Mouse (Mus musculus): ENCODE results near the gene Wbp1.
"Not testable (repeated sequence)": the region's sequence is repeated elsewhere in the genome, so short reads cannot be mapped to it uniquely, and the experiment has no call there.

Wbp1 gene

GRCm38 (mm10) chr6:83120930-83121862 is at the start of gene Wbp1:
Gene Wbp1, minus strand, starts transcription at chr6:83121559.
- DNase-seq, result peak; percentile 100

- no peak for DNase-seq
Observed at GRCm38 (mm10) chr6:83171063-83171462, 49.7 kb upstream of the Wbp1 start.

GRCm38 (mm10) chr6:83169872-83170271 is 48.5 kb upstream of the Wbp1 start:
- no peak for DNase-seq

- no peak for DNase-seq
Observed at GRCm38 (mm10) chr6:83166243-83166630, 44.9 kb upstream of the Wbp1 start.

- DNase-seq, result peak; percentile 99
Observed at GRCm38 (mm10) chr6:83165607-83166242, 44.4 kb upstream of the Wbp1 start, which contains the start of gene Dctn1. Gene Dctn1, plus strand, starts transcription at chr6:83165920.

GRCm38 (mm10) chr6:83165026-83165606 is 43.8 kb upstream of the Wbp1 start:
- no peak for DNase-seq

GRCm38 (mm10) chr6:83162701-83163100 is 41.3 kb upstream of the Wbp1 start:
- peak; percentile 93 for DNase-seq

- peak; percentile 95 for DNase-seq
Observed at GRCm38 (mm10) chr6:83161921-83162641, 40.7 kb upstream of the Wbp1 start.

GRCm38 (mm10) chr6:83161442-83161841 is 40.1 kb upstream of the Wbp1 start:
- no peak for DNase-seq

GRCm38 (mm10) chr6:83159456-83159855 is 38.1 kb upstream of the Wbp1 start:
- not testable (repeated sequence) for DNase-seq

- DNase-seq, result peak; percentile 96
Observed at GRCm38 (mm10) chr6:83156259-83156684, 34.9 kb upstream of the Wbp1 start, which contains the start of the genes Wdr54 and 1700003E16Rik. Gene Wdr54, minus strand, starts transcription at chr6:83156397. Gene 1700003E16Rik, plus strand, starts transcription at chr6:83156404.

- peak; percentile 93 for DNase-seq
Observed at GRCm38 (mm10) chr6:83155552-83156238, 34.3 kb upstream of the Wbp1 start.

- DNase-seq, result peak; percentile 85
Observed at GRCm38 (mm10) chr6:83153485-83153884, 32.1 kb upstream of the Wbp1 start.

GRCm38 (mm10) chr6:83153038-83153437 is 31.7 kb upstream of the Wbp1 start:
- DNase-seq, result peak; percentile 80

- DNase-seq, result peak; percentile 90
Observed at GRCm38 (mm10) chr6:83151721-83152120, 30.4 kb upstream of the Wbp1 start.

GRCm38 (mm10) chr6:83147280-83147679 is 25.9 kb upstream of the Wbp1 start:
- peak; percentile 87 for DNase-seq

- peak; percentile 89 for DNase-seq
Observed at GRCm38 (mm10) chr6:83145805-83146204, 24.4 kb upstream of the Wbp1 start.

GRCm38 (mm10) chr6:83145209-83145608 is 23.9 kb upstream of the Wbp1 start:
- peak; percentile 77 for DNase-seq

- peak; percentile 90 for DNase-seq
Observed at GRCm38 (mm10) chr6:83142886-83143285, 21.5 kb upstream of the Wbp1 start.

- peak; percentile 97 for DNase-seq
Observed at GRCm38 (mm10) chr6:83142211-83142731, 20.9 kb upstream of the Wbp1 start.

GRCm38 (mm10) chr6:83141636-83142035 is 20.3 kb upstream of the Wbp1 start:
- DNase-seq, result peak; percentile 94

- DNase-seq, result peak; percentile 88
Observed at GRCm38 (mm10) chr6:83140044-83140443, 18.7 kb upstream of the Wbp1 start.

Data from heart, adult 11 months (tissue).